Mouse (Mus musculus): ENCODE measurements around the gene Lipe. TPM values are rescaled to one million over a fixed set of nuclear protein-coding genes. Genes with fewer than 3 reads are reported as not detected.
A peak's percentile ranks its signal among the peaks of the same experiment; 100 is the strongest.
"Not testable (repeated sequence)": the region's sequence is repeated elsewhere in the genome, so short reads cannot be mapped to it uniquely, and the experiment has no call there.

The Lipe gene
- total and polyA plus RNA-seq, 3 experiments: 4.5 to 15.4 TPM; not detected in 1

- H3K27me3 ChIP-seq (ENCODE audit: control insufficient read depth in 1 of 2, insufficient read depth in 2 of 2, low read length in 2 of 2); H3K27ac ChIP-seq (ENCODE audit: control insufficient read depth, low read depth, low read length); DNase-seq (ENCODE audit: low read depth, low spot score); H3K9me3 ChIP-seq (replicated peaks; ENCODE audit: insufficient read depth, low read length); H3K4me3 ChIP-seq (ENCODE audit: control insufficient read depth in 1 of 2, insufficient read depth in 1 of 2, low read depth in 2 of 2, low read length in 2 of 2); H3K79me2 ChIP-seq (ENCODE audit: control insufficient read depth, insufficient read depth, low read length, poor library complexity); H3K9ac ChIP-seq (ENCODE audit: control insufficient read depth, low read depth, low read length, poor library complexity, severe bottlenecking): not testable (repeated sequence)
- TF ChIP-seq ZNF384 (IDR thresholded peaks at IDR 0.05; ENCODE audit: low read depth, low read length): peak; percentile 62; the same call in 1 of the 2 replicates
- H3K36me3 ChIP-seq (ENCODE audit: control insufficient read depth in 1 of 2, insufficient read depth in 2 of 2, low read length in 2 of 2): peaks cover 0 to 16% of the 10 kb centered on the region in 2 experiments; a peak in 2 of 4 replicates
- peaks cover 3 to 19% of the 10 kb centered on the region in 2 experiments for H3K4me1 ChIP-seq (ENCODE audit: control insufficient read depth in 1 of 2, insufficient read depth in 2 of 2, low read length in 2 of 2)
Measured at GRCm38 (mm10) chr7:25399028-25399427, 518 bp upstream of the Lipe start.

DNA sequence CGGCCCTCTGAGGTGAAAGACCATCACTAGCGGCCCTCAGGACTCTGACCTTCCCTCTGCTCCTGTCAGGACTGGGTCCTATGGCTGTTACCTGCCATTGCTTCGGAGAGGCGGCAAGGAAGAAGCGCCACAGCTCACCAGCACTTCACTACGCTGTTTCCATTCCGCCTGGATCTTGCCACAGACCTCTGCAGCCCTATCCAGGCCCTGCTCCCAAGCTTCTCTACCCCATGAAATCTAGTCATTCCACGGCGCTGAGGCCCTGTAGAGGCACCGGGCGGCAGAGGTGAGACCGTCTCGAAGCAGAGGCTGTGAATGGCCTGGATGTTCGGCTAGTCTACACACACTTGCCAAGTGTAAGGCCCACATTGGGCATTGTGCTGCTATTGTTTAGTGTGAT lies 1.9 kb downstream of the Lipe start:
- Histone ChIP-seq H3K36me3 (ENCODE audit: control insufficient read depth in 1 of 2, insufficient read depth in 2 of 2, low read length in 2 of 2) (peaks cover 0 to 10% of the 10 kb centered on the region in 2 experiments; a peak in 2 of 4 replicates), H3K4me1 (ENCODE audit: control insufficient read depth in 1 of 2, insufficient read depth in 2 of 2, low read length in 2 of 2) (peaks cover 3 to 15% of the 10 kb centered on the region in 2 experiments; a peak in 3 of 4 replicates), H3K9ac (ENCODE audit: control insufficient read depth, low read depth, low read length, poor library complexity, severe bottlenecking) (no peak overlapping the region), H3K79me2 (ENCODE audit: control insufficient read depth, insufficient read depth, low read length, poor library complexity) (no peaks in the 10 kb centered on the region; the same call in 1 of the 2 replicates), H3K27me3 (ENCODE audit: control insufficient read depth in 1 of 2, insufficient read depth in 2 of 2, low read length in 2 of 2) (no peaks in the 10 kb centered on the region), H3K4me3 (ENCODE audit: control insufficient read depth in 1 of 2, insufficient read depth in 1 of 2, low read depth in 2 of 2, low read length in 2 of 2) (no peak overlapping the region), H3K9me3 (replicated peaks; ENCODE audit: insufficient read depth, low read length) (no peaks in the 10 kb centered on the region), H3K27ac (ENCODE audit: control insufficient read depth, low read depth, low read length) (peak overlapping the region; percentile 54; the same call in 1 of the 2 replicates)
- DNase-seq (ENCODE audit: low read depth, low spot score): no peak
- no peak for TF ChIP-seq CTCF (IDR thresholded peaks at IDR 0.05 in 2 of 3, conservative IDR thresholded peaks at IDR 0.05 in 1 of 3; ENCODE audit: control insufficient read depth in 1 of 3, insufficient read depth in 1 of 3, low read depth in 2 of 3, low read length in 3 of 3, poor library complexity in 1 of 3, severe bottlenecking in 1 of 3)
- no peak for TF ChIP-seq EP300 (IDR thresholded peaks at IDR 0.05; ENCODE audit: low read depth in 1 of 2, low read length in 2 of 2)
- TF ChIP-seq JUND (IDR thresholded peaks at IDR 0.05; ENCODE audit: low read depth, low read length): no peak
- TF ChIP-seq NELFE (IDR thresholded peaks at IDR 0.05; ENCODE audit: low read depth, low read length): no peak
- TF ChIP-seq ZMIZ1 (IDR thresholded peaks at IDR 0.05; ENCODE audit: low read depth, low read length): no peak
- TF ChIP-seq MEF2A (IDR thresholded peaks at IDR 0.05; ENCODE audit: extremely low read depth, insufficient replicate concordance, low read depth, low read length, poor library complexity, severe bottlenecking): no peak
- TF ChIP-seq RAD21 (IDR thresholded peaks at IDR 0.05; ENCODE audit: low read depth, low read length): no peak
- TF ChIP-seq POLR2A (IDR thresholded peaks at IDR 0.05; ENCODE audit: control insufficient read depth in 1 of 2, insufficient read depth in 1 of 2, low read depth in 1 of 2, low read length in 2 of 2, poor library complexity in 1 of 2): no peak
- TF ChIP-seq MXI1 (IDR thresholded peaks at IDR 0.05; ENCODE audit: low read depth, low read length): no peak
- no peak for TF ChIP-seq RCOR1 (IDR thresholded peaks at IDR 0.05; ENCODE audit: low read depth, low read length)
- no peak for TF ChIP-seq MAZ (IDR thresholded peaks at IDR 0.05; ENCODE audit: low read depth, low read length)
- TF ChIP-seq NRF1 (IDR thresholded peaks at IDR 0.05; ENCODE audit: insufficient read depth, low read depth, low read length, poor library complexity, severe bottlenecking): no peak
- TF ChIP-seq ZKSCAN1 (IDR thresholded peaks at IDR 0.05; ENCODE audit: low read depth, low read length): no peak
- TF ChIP-seq POLR2AphosphoS2 (IDR thresholded peaks at IDR 0.05; ENCODE audit: low read length): no peak
- TF ChIP-seq CHD2 (IDR thresholded peaks at IDR 0.05; ENCODE audit: low read length): no peak

Measured in MEL (cell line).